Mouse (Mus musculus) cerebellum, adult 2 months (tissue): ENCODE data around the gene Gprc5d.

ENCODE experiments used
- CTCF ChIP-seq: fragments of 200-500 bp; IDR thresholded peaks from 2 replicates; pipeline ENCODE4 v1.5.1; 2011; ENCODE audit warnings: low read depth, mild to moderate bottlenecking, control low read depth, low read length, moderate library complexity, borderline replicate concordance; ENCODE audit not compliant: insufficient read depth
- POLR2A ChIP-seq: fragments of 200-500 bp; IDR thresholded peaks from 2 replicates; pipeline ENCODE4 v1.6.1; 2011; ENCODE audit warnings: low read length, control low read depth, borderline replicate concordance; ENCODE audit not compliant: insufficient read depth

DNA sequence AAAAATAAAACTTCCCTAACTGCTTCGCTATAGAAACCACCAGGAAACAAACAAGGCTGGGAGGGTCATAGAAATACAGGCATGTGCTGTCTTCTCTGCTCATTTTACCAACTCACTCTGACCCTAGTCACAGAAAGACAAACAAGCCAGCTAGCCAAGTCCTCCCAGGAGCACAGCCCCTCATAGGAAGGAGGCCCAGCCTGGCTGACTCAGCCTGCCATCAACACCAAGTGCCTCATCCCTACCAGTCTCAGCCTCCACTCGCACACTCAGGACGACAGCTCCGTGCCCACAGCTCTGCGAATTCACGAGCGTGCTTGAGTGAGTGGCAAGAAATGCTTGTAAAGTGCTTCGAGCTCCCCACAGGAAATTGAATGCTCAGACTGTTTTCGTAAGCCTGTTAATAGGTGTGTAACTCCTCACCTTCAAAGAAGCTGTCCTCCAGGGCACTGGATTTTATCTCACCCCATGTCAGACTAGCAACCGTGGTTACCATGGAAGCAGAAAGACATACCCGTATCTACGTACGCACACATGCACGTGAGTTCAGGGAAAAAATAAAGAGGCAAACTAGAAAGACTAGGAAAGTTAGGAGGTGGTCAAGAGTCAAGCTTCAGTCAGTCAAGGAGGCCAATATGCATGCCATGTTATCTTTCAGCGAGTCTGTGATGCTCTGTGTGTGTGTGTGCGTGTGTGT is 23.5 kb upstream of the Gprc5d start:
- TF ChIP-seq CTCF (no peak), POLR2A (no peak)
